Mouse (Mus musculus) CD8-positive naive resting alpha-beta T cell, adult 2 months (primary cell): ENCODE data around the gene S100a16.
A peak's percentile ranks its signal among the peaks of the same experiment; 100 is the strongest.

Experiments
- DNase-seq, 2 experiments: peaks; one replicate each; pipeline ENCODE4 v3.0.0; 2022; ENCODE audit warnings: low read depth in 2 of 2, low spot score in 2 of 2

The S100a16 gene

GRCm38 (mm10) chr3:90537141-90537904 is at the start of gene S100a16:
Gene S100a16 (plus strand): TSS chr3:90537254.
- DNase-seq: no peak

GRCm38 (mm10) chr3:90488576-90488975 is 48.5 kb upstream of the S100a16 start:
- no peak for DNase-seq

- peak; percentile 92 to 96 for DNase-seq
These were observed 46.3 kb upstream of the S100a16 start, which contains the start of gene Snapin for GRCm38 (mm10) chr3:90490696-90491256. Gene Snapin (minus strand): TSS chr3:90491033.

- DNase-seq: peak; percentile 36 to 44
These were observed 45.7 kb upstream of the S100a16 start for GRCm38 (mm10) chr3:90491350-90491749.

- DNase-seq: no peak
These were observed 43.1 kb upstream of the S100a16 start for GRCm38 (mm10) chr3:90493831-90494540.

GRCm38 (mm10) chr3:90495850-90496525 is 41.1 kb upstream of the S100a16 start:
- DNase-seq: no peak

- DNase-seq: no peak
These were observed 39.5 kb upstream of the S100a16 start for GRCm38 (mm10) chr3:90497597-90497996.

- DNase-seq: no peak
These were observed 33.6 kb upstream of the S100a16 start for GRCm38 (mm10) chr3:90503444-90503843.

- no peak for DNase-seq
These were observed 31.8 kb upstream of the S100a16 start for GRCm38 (mm10) chr3:90505216-90505615.

- DNase-seq: no peak
These were observed 30.7 kb upstream of the S100a16 start for GRCm38 (mm10) chr3:90506362-90506761.

GRCm38 (mm10) chr3:90508287-90508949 is 28.6 kb upstream of the S100a16 start:
- no peak for DNase-seq

- peak; percentile 98 to 99 for DNase-seq
These were observed 27.9 kb upstream of the S100a16 start, which contains the start of gene Chtop for GRCm38 (mm10) chr3:90508950-90509746. Gene Chtop (minus strand): TSS chr3:90509498.

- no peak for DNase-seq
These were observed 27.3 kb upstream of the S100a16 start for GRCm38 (mm10) chr3:90509747-90510123.

- DNase-seq: no peak
These were observed 24.8 kb upstream of the S100a16 start for GRCm38 (mm10) chr3:90512276-90512675.

GRCm38 (mm10) chr3:90512948-90513642 is 24.0 kb upstream of the S100a16 start:
- no peak for DNase-seq

GRCm38 (mm10) chr3:90513796-90514590 is 23.1 kb upstream of the S100a16 start, which contains the start of the genes S100a1 and S100a13:
Gene S100a1 (minus strand): TSS chr3:90514392.
Gene S100a13 (plus strand): TSS chr3:90514435.
- DNase-seq: no peak

- DNase-seq: peak; percentile 35 to 40
These were observed 22.4 kb upstream of the S100a16 start for GRCm38 (mm10) chr3:90514691-90515090.

- DNase-seq: peak in 1 of 2 experiments; percentile 11
These were observed 21.8 kb upstream of the S100a16 start for GRCm38 (mm10) chr3:90515242-90515641.
